Mouse (Mus musculus) cerebellum, adult 18-20 months (tissue): ENCODE measurements at regions not wholly inside any gene's neighbourhood (a gene's known extent, or its start where the extent isn't known, plus 50 kb on each side); places are given as distances from the start of the nearest gene placed in this dataset.
A peak's percentile ranks its signal among the peaks of the same experiment; 100 is the strongest.
"Not testable (repeated sequence)": the region's sequence is repeated elsewhere in the genome, so short reads cannot be mapped to it uniquely, and the experiment has no call there.

Experiments
- DNase-seq, 2 experiments: peaks; one replicate each; pipeline ENCODE4 v3.0.0; 2021

DNA sequence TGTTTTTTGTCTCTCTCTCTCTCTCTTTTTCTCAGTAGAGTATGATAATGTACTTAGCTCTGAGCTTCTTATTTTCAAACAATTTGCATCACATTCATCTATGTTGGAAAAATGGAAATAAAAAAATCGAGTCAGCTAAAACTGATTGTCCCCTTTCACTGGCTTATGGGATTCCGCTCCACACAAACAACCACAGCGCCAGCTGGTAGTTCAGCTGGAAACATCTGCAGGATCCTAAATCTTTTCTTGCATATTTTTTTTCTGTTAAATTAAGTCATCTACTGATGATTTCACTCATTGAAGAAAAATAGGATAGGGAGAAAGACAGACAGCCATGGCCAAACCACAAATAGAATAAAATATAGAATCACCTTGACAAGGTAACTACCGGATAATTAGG is 414.8 kb downstream of the Ets1 start:
- no peak for DNase-seq

DNA sequence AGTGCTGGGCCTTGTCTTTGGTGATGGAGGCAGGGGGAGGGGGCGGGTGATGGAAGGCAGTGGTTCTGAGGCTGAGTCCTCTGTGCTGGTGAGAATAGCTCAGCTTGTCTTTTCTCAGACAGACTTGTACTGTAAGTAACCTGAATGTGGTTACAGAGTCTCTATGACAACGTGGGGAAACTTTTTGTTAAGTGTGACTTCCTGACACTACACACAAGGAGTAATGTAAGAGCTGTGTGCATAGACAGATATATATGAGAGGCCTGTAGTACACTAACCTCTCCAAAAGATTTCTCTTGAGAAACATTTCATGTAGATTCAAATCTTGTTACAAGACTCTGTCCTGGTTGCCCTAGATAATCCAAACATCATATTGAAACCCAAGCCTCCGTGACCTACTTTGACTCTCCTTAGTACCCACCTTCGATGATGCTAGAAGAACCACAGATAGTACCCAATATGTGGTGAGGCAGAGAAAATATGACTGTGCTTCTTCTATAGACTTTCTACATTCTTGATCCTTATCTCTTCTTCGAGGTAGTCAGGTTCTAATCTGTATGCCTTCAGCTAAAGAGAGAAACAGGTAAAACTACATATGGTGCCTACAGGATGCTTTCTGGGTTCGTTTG is 424.7 kb downstream of the Ets1 start:
- no peak for DNase-seq

DNA sequence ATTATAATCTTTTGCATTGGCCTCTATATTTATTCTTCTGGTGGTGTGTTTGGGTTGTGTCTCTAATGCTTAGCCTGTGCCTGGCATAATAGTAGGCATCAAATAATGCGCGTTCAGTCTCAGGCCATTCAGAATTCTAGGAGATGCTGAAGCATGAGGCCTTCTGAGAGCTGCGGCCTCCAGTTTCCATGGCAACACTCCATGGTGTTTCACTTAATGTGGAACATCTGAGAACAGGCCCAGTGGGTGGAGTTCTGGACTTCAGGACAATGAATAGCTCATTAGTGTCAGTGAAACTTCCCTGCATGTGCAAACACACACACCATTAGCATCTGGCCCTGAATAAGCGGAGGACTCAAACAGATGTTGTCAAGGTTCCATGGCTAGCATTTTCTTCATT is 426.5 kb downstream of the Ets1 start:
- no peak for DNase-seq

DNA sequence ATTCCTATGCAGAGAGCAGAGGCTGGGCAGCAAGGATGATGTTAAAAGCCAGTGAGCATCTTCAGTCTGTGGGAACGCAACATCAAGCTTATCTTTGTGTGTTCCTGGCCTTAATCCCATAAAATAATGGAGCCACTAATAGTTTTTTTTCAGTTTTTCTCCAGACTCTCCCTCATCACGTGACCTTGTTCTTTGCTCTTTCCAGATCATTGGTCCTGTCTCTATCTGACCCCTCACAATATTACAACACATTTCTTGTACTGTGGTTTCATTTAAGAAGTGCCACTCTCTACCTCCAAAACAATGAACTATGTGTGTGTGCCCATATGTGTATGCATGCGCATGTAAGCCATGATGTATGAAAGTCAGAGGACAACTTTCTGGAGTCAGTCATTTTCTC is 429.3 kb downstream of the Ets1 start:
- no peak for DNase-seq

DNA sequence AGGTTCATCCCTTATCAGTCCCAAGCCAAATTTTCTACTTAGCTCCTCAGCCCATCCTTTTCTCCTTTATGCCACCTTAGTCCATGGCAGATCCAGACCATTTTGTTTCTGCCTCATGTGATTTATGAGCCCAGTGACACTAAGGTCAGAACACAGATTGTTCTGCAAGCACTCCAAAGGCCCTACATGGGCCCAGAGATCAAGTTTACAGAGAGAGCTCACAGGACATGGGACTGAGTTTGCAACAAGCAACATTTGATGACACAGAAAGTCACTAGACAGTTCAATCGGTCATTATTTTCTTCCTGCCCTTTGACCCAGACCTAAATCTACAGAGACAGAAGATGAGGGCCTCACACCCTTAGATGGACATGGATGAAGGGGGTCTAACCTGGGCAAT is 431.5 kb downstream of the Ets1 start:
- no peak for DNase-seq

DNA sequence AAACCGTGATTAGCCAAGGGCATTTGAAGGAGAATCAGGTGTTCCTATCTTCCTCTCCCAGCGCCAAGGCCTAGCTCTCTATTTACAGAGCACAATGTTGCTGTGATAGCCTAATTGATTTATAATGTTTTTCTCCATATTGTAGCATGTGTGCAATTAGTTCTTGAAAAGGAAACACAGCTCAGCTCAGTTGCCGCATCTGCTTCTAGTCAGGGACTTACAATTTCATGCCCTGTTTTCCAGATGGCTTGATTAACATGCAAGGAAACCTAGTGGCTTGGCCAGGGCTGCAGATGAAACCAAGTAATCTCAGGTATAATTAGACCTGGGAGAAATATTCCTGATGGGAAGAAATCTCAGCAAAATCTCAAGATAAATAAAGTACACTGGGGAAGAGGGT is 434.1 kb downstream of the Ets1 start:
- no peak for DNase-seq

DNA sequence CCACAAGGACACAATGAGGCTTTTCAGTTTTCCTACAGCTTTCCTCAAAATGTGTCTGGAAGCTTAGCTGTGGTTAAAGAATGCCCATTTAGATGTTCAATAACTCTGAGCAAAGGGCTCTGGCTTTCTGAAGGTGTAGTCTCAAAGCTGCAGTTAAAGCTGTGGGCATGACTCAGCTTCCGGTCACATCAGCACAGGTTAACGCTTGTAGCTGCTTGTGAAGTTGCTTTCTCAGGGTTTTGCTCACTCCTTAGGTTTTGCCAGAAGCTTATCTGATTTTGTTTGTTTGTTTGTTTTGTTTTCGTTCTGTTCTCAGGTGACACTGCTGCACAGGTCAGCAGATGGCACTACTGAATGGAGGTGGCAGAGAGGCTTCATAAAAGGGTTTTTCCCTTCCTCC is 444.2 kb downstream of the Ets1 start:
- no peak for DNase-seq

DNA sequence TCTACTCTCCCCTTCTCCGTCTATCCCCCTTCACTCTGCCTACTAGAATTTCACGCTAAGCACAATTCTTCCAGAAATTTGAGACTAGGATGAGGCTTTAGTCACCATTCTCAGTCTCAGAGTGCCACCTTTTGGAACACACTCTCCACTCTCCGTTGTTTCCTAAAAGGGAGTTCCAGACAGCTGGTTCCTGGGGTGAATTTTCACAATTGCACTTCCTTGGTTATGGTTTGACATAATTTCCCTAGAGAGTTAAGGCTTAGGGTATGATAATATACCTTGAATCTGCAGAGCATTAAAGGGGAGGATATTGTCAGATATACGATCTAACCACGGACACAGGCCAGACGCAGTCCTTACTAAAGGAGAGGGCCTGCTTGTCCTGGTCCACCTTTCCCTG is 444.8 kb downstream of the Ets1 start:
- no peak for DNase-seq

DNA sequence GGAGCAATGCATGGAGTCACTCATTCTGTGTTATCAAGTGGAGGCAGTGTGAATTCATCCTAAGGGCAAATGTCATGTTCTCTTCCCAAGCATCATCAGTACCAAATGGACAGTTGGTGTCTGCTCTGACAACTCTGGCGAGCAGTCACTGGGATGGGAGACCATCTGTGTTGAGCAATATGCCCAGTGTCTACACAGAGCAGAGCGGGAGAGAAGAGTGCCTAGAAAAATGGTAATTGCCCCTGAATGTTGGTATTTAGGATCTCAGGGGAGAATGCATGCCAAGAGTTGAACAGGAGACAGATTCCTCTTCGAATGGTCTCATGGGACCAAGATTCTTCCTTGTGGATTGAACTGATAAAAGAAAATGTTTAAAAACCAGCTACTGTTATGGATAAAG is 454.0 kb downstream of the Ets1 start:
- DNase-seq = no peak

DNA sequence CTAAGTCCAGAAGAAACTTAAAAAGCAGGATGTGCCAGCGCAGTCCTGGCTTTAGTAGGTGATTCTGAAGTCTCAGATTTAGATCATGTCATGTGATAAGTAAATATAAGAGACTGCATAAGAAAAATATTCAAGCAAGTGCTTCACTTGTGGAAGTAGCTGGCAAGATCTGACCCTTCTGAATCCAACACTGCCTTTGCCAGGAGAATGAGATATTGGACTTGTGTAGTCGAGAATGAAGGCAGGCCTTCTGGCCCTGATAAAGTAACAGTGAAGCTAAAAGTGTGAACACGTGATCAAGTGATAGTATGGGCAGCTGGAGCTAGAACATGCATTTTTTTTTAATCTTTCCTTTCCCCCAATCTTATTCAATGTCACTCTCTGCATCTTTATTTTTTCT is 455.6 kb downstream of the Ets1 start:
- DNase-seq = no peak

DNA sequence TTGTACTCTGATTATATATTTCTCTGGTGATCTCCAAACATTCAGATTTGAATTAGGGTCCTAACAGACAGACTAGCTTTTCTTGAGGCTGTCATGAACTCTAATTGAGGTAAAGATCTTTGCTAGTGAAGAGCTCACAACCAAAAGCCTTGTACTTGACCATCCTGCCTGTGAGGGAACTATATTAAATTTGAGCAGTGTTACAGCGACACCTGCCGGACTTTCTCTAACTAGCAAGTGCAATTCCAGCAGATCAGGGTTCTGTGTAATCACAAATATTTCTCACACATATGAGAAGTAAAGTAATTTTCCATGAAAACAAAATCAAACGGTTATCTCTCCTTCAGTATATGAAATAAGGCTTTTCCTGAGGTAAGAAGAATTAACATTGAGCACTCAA is 459.6 kb downstream of the Ets1 start:
- DNase-seq = peak; percentile 43 to 66

DNA sequence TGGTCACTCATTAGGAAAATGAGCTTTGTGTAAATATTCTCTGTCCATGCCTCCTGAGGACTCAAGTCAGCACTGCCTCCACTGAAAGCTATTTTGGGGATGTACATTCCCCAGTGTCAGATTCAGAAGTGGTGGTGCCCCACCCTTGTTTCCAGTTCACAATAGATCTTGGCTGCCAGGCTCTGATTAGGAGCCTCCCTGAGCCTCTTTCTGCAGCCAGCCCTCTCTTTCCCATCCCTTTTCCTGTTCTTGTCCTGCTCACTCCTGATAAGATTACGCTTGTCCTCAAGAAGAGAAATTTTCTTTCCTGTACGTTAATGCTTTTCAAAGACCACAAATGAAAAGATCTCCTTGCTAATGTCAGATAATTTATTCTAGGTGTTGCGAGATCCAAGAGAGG is 465.2 kb downstream of the Ets1 start:
- DNase-seq = no peak

DNA sequence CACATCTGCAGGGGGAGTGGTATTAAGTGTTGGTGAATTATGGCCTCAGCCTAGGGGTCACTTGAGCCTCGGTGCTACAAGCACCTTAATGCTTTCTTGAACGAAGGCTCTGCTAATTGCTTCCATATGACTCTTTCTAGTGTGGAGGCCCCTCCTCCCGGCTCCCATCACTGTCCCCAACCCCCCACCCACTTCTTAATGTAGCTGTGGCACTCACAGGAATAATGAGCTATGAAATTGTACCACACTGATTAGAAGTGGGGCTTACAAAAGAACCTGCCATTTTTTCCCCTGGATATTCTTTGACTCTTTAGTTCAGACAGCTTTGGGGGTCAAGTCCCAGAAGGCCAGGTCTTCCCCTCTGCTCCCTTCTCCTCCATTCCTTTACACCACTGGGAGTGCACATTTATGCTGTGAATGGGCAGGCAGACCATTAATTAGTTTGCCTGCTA is 468.6 kb downstream of the Ets1 start:
- no peak for DNase-seq

DNA sequence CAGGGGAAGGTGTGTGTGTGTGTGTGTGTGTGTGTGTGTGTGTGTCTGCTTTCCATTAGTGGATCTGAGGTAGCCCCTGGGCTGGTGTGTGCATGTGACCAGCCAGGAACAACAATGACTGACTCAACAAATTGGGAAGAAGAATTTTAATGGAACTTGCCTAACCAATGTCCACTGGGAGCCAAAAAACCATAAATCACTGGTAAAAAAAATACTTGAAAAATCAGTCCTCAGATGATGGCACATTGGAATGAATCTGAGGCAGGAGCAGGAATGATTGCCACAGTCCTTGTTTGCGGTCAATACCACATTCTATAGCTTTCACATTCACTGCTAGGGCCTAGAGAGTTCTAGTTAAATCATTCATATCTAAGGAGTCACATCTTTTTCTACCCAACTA is 487.8 kb downstream of the Ets1 start:
- DNase-seq = no peak

DNA sequence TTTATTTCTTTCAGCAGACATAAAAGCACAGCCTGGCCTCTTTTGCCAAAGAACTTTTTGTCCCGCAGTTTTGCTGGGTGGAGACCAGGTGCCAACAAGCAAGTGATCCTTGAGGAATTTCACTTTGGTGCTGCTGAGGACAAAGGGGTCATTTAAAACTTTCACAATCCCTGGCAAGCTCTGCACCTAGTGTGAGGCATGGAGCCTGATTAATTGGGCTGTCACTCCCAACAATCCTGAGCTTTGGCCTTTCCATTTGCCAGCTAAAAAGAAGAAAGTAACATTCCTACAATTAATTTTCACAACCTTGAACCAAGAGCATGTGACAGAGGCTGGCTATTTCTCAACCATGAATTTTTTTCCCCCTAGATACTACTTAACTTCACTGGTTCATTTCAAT is 516.2 kb downstream of the Ets1 start:
- DNase-seq = no peak

DNA sequence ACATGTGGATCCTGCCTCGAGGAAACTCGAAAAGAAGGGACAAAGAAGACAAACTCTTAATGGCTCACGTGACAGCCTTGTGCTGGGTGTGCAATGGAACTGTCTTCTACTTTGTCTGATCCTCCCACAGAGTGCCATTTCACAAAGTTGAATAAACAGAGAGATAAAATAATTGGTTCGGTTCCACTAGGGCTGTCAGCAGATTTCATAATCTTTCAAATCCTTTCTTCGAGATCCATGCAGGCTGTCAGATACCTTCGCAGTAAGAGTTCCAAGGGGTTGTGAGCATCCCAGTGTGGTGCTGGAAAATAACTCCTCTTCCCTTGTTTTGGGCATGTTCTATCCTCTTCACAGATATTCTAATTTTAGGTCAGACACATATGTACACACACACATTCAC is 532.1 kb downstream of the Ets1 start:
- no peak for DNase-seq

DNA sequence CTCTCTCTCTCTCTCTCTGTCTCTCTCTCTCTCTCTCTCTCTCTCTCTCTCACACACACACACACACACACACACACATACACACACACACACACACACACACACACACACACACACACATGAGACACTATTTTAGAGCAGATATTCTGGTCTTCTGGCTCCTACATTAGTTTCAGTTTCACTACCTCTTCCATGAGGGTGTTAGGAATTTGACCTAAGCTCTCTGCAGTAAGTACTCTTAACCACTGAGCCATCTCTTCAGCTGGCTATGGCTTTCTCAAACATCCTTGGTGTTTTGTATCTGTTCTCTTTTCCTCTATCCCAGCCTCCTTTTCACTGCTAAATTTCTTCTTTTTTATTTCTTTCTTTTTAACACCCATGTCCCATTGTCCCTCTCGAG is 533.1 kb downstream of the Ets1 start:
- DNase-seq = not testable (repeated sequence)

DNA sequence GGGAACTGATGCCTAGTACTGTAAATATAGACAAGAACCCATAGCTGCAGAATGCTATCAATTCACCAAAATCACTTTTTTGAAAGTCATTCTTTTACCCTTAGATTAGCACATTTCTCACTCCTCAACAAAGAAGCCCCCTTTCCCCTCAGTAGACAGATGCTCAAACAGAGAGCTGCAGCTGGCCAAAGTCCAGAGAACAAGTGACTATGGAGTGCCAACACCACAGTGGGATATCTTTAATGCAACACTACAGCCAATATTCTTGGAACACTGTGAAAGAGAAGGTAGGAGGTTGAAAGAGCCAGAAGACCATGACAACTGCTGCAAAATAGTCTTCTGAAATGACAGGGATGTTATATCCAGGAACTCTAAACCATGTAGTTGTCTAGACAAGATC is 544.0 kb downstream of the Ets1 start:
- DNase-seq = no peak

DNA sequence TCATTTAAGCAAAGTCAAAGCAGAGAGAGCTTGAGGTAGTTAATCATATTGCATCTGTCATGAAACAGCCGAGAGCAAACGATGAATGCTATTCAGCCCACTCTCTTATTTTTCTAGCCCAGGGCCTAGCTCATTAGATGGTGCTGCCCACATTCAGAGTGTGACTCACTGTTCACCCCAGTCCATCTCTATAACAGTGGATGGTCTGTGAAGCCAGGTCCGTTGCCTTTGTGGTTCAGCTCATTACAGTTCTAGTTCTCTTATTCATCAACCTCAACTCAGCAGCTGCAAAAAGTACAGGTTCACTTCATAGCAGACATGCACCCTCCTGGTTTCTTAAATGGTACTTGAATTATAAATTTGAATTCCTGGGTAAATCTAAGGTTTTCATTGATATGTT is 551.2 kb downstream of the Ets1 start:
- DNase-seq = no peak

DNA sequence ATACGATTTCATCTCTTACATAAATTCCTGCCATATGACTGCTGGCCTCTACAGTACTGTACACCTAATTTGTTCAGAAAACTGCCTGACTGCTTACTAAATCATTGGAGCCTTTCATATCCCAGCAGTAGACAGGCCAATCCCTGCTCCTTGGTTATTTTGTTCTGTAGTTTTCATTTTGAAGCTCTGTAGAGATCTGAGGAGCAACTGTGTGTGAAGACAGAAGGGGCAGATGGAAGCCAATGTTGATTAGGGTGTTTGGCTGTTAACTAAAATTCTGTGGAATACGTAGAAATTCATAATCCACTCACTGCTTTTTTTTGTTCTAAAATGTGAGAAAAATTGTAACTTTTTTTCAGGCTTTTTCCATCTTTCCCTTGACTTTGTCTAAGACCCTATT is 573.1 kb downstream of the Ets1 start:
- no peak for DNase-seq

DNA sequence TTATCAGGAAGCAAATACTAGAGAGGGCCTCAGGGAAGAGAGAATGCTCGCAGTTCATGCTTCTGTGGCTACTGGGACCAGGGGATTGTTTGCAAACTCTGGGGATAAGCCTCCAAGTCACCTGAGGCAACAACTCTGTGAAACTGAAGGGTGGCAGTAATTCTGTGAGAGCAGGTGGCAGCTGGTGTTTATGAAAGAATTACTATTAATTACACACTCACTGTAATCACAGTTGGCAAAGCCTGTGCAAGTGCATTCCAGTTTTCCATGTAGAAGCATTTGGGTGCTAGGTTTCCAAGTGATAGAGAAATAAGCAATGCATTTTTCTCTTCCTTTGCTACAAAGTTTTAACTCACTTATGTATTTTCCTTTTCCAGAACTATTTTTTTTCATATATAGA is 578.5 kb downstream of the Ets1 start:
- DNase-seq = no peak

DNA sequence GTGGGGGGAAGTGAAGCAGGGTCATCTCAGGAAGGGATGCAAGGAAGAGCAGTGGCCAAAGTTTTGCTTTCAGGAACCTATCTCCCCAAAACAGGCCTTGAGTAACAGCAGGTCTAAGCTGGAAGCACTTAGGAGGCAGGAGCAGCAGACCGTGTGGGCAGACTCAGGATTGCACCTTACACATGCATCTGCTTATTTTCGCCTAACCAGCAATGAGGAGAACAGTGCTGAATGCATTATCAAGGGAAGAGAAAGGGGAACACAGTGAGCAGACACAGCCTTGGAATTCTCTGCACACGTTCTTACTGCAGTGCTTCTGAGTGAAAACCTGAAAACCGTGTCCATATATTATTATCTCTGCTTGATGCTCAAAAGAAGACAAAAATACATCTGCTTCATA is 585.0 kb downstream of the Ets1 start:
- DNase-seq = no peak

DNA sequence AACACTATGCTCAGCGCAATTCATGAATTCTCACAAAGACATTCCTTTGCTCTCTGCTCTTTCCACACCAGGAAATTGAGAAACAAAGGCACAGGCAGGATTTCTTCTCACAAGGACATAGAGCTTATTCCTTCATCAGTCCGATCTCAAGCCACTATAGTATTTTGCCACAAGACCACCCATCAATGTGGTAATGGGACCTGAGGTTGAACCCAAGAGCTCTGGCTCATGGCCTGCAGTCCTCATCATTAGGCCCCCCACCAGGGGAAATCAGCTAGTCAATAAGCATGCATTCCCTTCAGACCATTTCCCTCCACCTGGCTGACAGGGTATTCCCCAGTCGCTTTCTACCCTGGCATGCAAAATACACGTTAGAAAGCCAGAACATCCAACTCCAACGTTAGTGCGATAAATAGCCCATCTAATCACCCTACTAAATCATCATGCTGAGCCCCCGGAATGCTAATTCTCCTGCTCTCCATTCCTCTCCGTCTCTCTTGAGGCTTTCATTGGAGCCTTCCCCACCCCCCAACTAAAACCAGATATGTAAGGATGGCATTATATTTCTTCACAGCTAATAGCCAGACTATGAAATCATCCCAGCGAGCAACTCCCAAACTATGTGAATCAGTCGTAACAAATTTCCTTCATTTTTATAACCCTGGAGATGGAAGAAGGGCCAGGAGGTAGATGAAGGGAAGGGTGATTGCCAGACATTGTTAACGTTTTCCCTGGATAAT is 586.2 kb downstream of the Ets1 start:
- no peak for DNase-seq

DNA sequence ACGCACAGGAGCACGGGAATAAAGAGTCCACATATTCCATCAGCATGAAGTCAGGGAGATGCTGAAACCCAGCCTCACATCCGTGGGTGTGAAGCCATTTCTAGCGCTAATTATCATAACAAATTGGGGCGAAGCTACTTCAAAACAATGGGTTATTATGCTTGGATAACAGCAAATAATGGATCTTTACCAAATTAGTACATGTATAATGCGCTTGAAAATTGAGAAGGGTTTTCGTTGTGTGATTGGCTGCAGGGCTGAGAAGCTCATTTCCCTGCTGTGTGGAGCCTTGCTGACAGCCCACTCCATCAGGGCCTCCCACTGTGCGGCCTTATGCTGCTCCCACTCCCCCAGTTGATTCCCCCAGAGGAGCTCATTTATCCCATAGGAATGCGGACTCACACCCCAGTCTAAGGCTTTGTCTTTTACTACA is 597.7 kb downstream of the Ets1 start:
- DNase-seq = peak; percentile 28 to 43

DNA sequence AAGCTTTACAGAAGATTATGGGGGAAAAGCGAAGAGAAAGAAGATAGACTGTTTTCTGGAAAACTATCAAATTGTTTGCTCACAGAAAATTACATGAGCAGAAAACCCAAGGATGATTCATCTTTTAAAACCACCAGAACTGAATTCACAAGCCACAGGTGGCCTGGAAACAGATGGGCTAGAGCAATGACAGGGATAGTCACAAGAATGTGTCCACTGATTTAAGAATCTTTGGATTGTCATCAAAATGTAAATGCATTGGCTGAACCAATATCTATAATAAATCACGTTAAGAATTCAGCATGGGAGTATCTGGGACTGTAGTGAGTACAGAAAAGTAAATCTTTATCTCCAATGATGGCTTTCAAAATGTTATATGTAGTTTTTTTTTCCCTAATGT is 602.2 kb downstream of the Ets1 start:
- no peak for DNase-seq
